Mouse (Mus musculus) kidney, adult 2 months (tissue): ENCODE results near the gene Nfatc2ip.

ENCODE experiments used
- CTCF ChIP-seq: fragments of 200-500 bp; conservative IDR thresholded peaks from 2 replicates; pipeline ENCODE4 v1.5.1; 2011; ENCODE audit warnings: low read depth, mild to moderate bottlenecking, control low read depth, low read length, moderate library complexity, mixed read lengths; ENCODE audit not compliant: insufficient read depth, insufficient read length
- POLR2A ChIP-seq: fragments of 200-500 bp; IDR thresholded peaks from one replicate; pipeline ENCODE4 v1.6.1; 2011; ENCODE audit warnings: low read depth, low read length, control low read depth

GRCm38 (mm10) chr7:126348293-126348692, 48.2 kb downstream of the Nfatc2ip start:
- TF ChIP-seq POLR2A (no peak), CTCF (no peak)
